Mouse (Mus musculus) adrenal gland, adult (tissue): ENCODE measurements around the gene Lgmn.

Source experiments
- DNase-seq, 2 experiments: peaks; one replicate each; pipeline ENCODE4 v3.0.0; 2022 to 2023; ENCODE audit warnings: low spot score in 1 of 2; ENCODE audit not compliant: inconsistent age in 2 of 2

Gene Lgmn

GRCm38 (mm10) chr12:102439632-102440023 lies at the start of gene Lgmn:
Gene Lgmn, minus strand, starts transcription at chr12:102439813.
- peak; percentile 99 for DNase-seq

- no peak for DNase-seq
Measured at GRCm38 (mm10) chr12:102484946-102485345, 45.3 kb upstream of the Lgmn start.

GRCm38 (mm10) chr12:102480481-102480880 lies 40.9 kb upstream of the Lgmn start:
- no peak for DNase-seq

GRCm38 (mm10) chr12:102474411-102474810 lies 34.8 kb upstream of the Lgmn start:
- no peak for DNase-seq

- peak; percentile 99 for DNase-seq
Measured at GRCm38 (mm10) chr12:102468894-102469764, 29.5 kb upstream of the Lgmn start, which contains the start of gene Golga5. Gene Golga5, plus strand, starts transcription at chr12:102469135.

GRCm38 (mm10) chr12:102468136-102468535 lies 28.5 kb upstream of the Lgmn start:
- DNase-seq: peak in 1 of 2 experiments; percentile 29

GRCm38 (mm10) chr12:102464650-102465049 lies 25.0 kb upstream of the Lgmn start:
- no peak for DNase-seq

GRCm38 (mm10) chr12:102461177-102461576 lies 21.6 kb upstream of the Lgmn start:
- DNase-seq: peak in 1 of 2 experiments; percentile 60

GRCm38 (mm10) chr12:102460014-102460413 lies 20.4 kb upstream of the Lgmn start:
- no peak for DNase-seq

GRCm38 (mm10) chr12:102456467-102457193 lies 17.0 kb upstream of the Lgmn start:
- no peak for DNase-seq

GRCm38 (mm10) chr12:102453581-102453980 lies 14.0 kb upstream of the Lgmn start:
- DNase-seq: no peak

GRCm38 (mm10) chr12:102451126-102451851 lies 11.7 kb upstream of the Lgmn start:
- DNase-seq: no peak

GRCm38 (mm10) chr12:102450437-102450836 lies 10.8 kb upstream of the Lgmn start:
- DNase-seq: no peak

GRCm38 (mm10) chr12:102445436-102445835 lies 5.8 kb upstream of the Lgmn start:
- no peak for DNase-seq

- DNase-seq: no peak
Measured at GRCm38 (mm10) chr12:102443676-102444075, 4.1 kb upstream of the Lgmn start.

- no peak for DNase-seq
Measured at GRCm38 (mm10) chr12:102442639-102443038, 3.0 kb upstream of the Lgmn start.

- DNase-seq: no peak
Measured at GRCm38 (mm10) chr12:102441141-102441540, 1.5 kb upstream of the Lgmn start.

GRCm38 (mm10) chr12:102440551-102440950 lies 938 bp upstream of the Lgmn start:
- peak; percentile 49 to 82 for DNase-seq

GRCm38 (mm10) chr12:102438983-102439631 lies 506 bp downstream of the Lgmn start:
- no peak for DNase-seq

- peak in 1 of 2 experiments; percentile 55 for DNase-seq
Measured at GRCm38 (mm10) chr12:102437952-102438351, 1.7 kb downstream of the Lgmn start.
